Mouse (Mus musculus): ENCODE results near the gene Ttc23l. TPM values are rescaled to one million over a fixed set of nuclear protein-coding genes. Genes with fewer than 3 reads are reported as not detected.
"Not testable (repeated sequence)": the region's sequence is repeated elsewhere in the genome, so short reads cannot be mapped to it uniquely, and the experiment has no call there.

The Ttc23l gene
- polyA plus RNA-seq, 1 experiment from 2014 or later, result not detected

DNA sequence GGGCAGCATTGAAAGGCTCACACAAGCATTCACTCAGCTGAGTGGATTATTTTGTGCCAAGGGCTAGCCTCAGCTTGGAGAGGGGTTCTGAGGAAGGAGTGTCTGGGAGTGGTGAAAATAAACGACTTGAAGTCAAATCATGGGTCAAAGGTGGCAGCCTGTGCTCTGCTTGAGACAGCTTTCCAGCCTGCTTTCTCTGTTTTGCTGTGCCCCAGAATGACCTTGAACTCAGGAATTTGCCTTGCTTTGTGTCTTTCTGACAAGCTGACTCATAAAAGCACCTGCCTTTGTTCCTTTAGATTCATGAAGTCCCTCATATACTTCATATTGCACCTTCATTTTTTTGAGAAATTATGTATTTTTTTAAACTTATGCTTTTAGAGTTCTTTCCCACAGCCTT is 5.7 kb upstream of the Ttc23l start:
- H3K4me3 ChIP-seq, result no peak overlapping the region
- no peak overlapping the region for H3K4me2 ChIP-seq
- WGBS, result 50% methylated on average over 1 of the region's 1 CpGs
- H3K9ac ChIP-seq, result no peak overlapping the region
- no peaks in the 10 kb centered on the region for H3K4me1 ChIP-seq (replicated peaks)
- ATAC-seq (ENCODE audit: low FRiP score, low read depth), result no peak
- H3K36me3 ChIP-seq, result no peaks in the 10 kb centered on the region
- H3K27me3 ChIP-seq, result no peaks in the 10 kb centered on the region
- H3K27ac ChIP-seq (replicated peaks), result no peak overlapping the region
- no peaks in the 10 kb centered on the region for H3K9me3 ChIP-seq

DNA sequence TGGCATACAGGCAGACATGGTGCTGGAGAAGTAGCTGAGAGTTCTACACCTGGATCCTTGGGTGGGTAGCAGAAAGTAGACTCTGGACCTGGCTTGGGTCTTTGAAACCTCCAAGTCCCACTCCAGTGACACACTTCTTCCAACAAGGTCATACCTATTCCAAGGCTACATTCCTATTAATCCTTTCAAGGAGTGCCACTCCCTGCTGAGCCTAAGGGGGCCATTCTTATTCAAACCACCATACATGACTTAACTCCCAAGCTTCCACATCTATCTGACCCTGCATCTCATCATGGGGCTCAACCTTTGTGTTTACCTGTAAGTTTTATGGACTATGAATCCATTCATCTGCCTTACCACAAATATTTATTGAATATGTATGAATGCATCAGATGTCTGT is 3.8 kb upstream of the Ttc23l start:
- H3K27me3 ChIP-seq, result no peaks in the 10 kb centered on the region
- H3K4me1 ChIP-seq (replicated peaks), result no peaks in the 10 kb centered on the region
- no peak for ATAC-seq (ENCODE audit: low FRiP score, low read depth)
- H3K9ac ChIP-seq, result no peak overlapping the region
- H3K4me2 ChIP-seq, result no peak overlapping the region
- H3K4me3 ChIP-seq, result no peak overlapping the region
- H3K36me3 ChIP-seq, result no peaks in the 10 kb centered on the region
- H3K27ac ChIP-seq (replicated peaks), result no peak overlapping the region
- no peaks in the 10 kb centered on the region for H3K9me3 ChIP-seq

DNA sequence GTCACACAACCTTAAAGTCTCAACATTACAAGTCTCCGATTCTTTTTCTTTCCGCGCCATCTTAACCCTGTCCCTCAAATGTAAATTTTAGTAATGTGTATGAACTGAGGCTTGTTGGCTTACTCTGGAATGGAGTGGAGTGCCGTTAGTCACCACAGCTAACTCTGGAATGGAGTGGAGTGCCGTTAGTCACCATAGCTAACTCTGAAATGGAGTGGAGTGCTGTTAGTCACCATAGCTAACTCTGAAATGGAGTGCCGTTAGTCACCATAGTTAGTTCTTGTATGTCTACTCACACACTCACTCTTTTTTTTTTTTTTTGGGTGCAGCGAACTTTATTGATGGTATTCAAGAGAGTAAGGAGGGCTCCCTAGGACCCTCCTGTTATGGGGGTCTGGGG is 1.5 kb upstream of the Ttc23l start:
- WGBS, result 97% methylated on average over 7 of the region's 7 CpGs
- no peaks in the 10 kb centered on the region for H3K36me3 ChIP-seq
- no peak overlapping the region for H3K27ac ChIP-seq (replicated peaks)
- H3K9ac ChIP-seq, result no peak overlapping the region
- no peak for ATAC-seq (ENCODE audit: low FRiP score, low read depth)
- no peaks in the 10 kb centered on the region for H3K27me3 ChIP-seq
- H3K9me3 ChIP-seq, result no peaks in the 10 kb centered on the region
- no peaks in the 10 kb centered on the region for H3K4me1 ChIP-seq (replicated peaks)
- H3K4me3 ChIP-seq, result no peak overlapping the region
- no peak overlapping the region for H3K4me2 ChIP-seq

DNA sequence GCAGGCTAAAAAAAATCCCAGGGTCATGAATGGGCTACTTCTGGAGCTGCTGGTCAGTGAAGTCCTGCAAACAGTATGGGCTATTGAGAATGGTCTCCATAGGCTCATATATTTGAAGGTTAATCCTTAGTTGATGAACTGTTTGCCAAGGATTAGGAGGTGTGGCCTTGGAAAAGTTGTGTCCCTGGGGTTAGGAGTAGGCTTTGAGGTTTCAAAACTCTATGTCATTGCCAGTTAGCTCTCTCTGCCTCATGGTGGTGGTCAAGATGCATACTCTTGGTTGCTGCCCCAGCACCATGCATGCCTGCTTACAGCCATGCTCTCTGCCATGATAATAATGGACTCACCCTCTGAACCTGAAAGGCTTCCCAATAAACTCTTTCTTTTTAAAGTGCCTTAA is 4.1 kb downstream of the Ttc23l start:
- ATAC-seq (ENCODE audit: low FRiP score, low read depth), result no peak

DNA sequence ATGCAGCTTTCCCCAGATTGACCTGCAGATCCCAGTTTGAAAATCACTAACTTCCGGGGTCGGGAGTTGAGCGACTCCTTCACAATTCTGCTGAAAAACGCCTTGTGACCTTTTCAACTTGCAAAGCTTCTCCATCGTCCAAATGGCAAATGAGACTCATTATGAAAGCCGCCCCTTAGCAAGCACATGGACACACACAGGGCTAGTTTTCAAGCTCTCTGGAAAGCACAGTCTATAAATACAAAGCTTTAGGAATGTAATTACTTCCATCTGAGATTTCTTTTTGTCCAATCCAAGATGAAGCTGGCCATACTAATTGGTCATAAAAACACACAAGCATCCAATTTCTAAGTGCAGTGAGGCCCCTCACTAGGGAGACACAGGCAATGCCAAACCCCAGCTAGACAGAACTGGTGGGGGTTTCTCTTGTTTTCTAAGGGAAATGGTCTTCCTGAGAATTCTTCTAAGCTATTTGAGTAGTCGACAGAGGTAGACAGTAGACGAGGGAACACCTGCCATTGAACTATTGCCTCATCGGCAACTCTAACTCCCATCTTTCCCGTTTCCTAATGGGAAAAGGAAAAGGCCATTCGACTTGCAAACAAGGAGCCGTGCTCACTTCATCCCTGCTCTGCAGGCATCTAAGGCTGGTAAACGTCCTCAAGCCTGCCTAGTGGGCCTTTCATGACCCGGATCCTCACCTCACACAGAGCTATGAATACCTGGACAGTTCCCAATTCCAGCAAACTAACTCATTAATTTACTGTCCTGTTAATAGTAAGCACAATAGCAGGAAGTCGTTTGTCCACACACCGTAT is 18.0 kb downstream of the Ttc23l start:
- Histone ChIP-seq H3K9me3 (no peaks in the 10 kb centered on the region), H3K36me3 (no peaks in the 10 kb centered on the region), H3K4me1 (replicated peaks) (no peaks in the 10 kb centered on the region), H3K27ac (replicated peaks) (no peak overlapping the region), H3K9ac (no peak overlapping the region), H3K27me3 (no peaks in the 10 kb centered on the region), H3K4me3 (no peak overlapping the region), H3K4me2 (no peak overlapping the region)
- WGBS, result 74% methylated on average over 16 of the region's 16 CpGs
- no peak for ATAC-seq (ENCODE audit: low FRiP score, low read depth)

More for the DNA sequence above, 4.1 kb downstream of the Ttc23l start:
- no peaks in the 10 kb centered on the region for H3K4me1 ChIP-seq (replicated peaks)
- no peak overlapping the region for H3K4me3 ChIP-seq
- no peaks in the 10 kb centered on the region for H3K36me3 ChIP-seq
- no peaks in the 10 kb centered on the region for H3K27me3 ChIP-seq
- no peak overlapping the region for H3K27ac ChIP-seq (replicated peaks)
- no peak overlapping the region for H3K9ac ChIP-seq
- no peaks in the 10 kb centered on the region for H3K9me3 ChIP-seq
- H3K4me2 ChIP-seq, result no peak overlapping the region

DNA sequence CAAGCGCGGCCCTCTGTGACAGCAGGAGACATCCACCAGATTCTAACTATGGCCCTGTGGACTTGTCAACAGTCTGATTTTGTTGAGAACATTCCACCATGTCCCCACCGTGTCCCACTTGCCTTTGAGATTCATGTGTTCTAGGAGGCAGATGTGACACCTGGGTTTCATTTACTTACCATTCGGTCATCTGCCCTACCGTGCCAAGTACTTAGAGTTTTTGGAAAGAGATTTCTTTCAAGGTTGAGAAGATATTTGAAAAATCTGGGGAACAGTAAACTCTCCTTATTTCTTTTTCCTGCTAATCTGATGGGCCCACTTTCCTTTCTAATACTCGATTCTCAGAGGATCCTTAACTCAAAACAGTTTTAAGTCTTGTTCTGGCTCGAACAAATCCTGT is 22.5 kb downstream of the Ttc23l start:
- Histone ChIP-seq H3K27me3 (no peaks in the 10 kb centered on the region), H3K4me3 (no peak overlapping the region), H3K4me1 (replicated peaks) (no peaks in the 10 kb centered on the region), H3K9ac (no peak overlapping the region), H3K4me2 (no peak overlapping the region), H3K36me3 (no peaks in the 10 kb centered on the region), H3K9me3 (no peaks in the 10 kb centered on the region), H3K27ac (replicated peaks) (no peak overlapping the region)
- no peak for ATAC-seq (ENCODE audit: low FRiP score, low read depth)
- 89% methylated on average over 7 of the region's 7 CpGs for WGBS

DNA sequence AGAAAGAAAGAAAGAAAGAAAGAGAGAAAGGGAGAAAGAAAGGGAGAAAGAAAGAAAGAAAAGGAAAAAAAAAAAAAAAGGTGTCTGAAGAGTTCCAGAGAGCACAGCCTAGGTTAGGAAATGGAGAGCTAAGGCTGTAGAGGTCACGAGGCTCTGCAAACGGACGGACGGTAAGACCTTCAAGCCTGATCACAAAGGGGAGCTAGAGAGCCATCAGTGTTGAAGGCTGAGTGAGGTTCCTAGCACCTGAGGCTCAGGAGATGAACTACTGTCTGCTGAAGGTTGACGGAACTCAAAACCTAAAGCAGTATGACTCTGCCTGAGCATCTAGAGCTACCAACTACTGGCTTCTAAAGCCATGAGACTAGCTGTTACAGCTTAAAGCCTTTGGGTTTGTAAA is 23.9 kb downstream of the Ttc23l start:
- Histone ChIP-seq H3K27ac (replicated peaks) (no peak overlapping the region), H3K4me1 (replicated peaks) (no peaks in the 10 kb centered on the region), H3K27me3 (no peaks in the 10 kb centered on the region), H3K36me3 (no peaks in the 10 kb centered on the region), H3K9ac (no peak overlapping the region), H3K4me2 (no peak overlapping the region), H3K9me3 (no peaks in the 10 kb centered on the region), H3K4me3 (no peak overlapping the region)
- no peak for ATAC-seq (ENCODE audit: low FRiP score, low read depth)
- WGBS, result 86% methylated on average over 5 of the region's 5 CpGs

DNA sequence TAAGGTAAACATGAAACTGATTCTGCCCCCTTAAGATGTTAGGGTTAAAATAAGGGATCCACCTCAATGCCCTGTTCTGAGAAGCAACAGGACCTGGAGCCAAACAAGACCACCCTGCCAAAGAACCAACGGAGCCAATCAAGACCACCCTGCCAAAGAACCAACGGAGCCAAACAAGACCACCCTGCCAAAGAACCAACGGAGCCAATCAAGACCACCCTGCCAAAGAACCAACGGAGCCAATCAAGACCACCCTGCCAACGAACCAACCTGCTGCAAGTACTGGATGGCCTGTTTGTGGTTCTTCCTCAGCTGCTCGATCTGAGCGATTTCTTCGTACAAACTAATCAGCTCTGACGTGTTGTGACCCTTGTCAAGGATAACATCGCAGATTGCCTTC is 25.1 kb downstream of the Ttc23l start:
- H3K4me2 ChIP-seq; H3K4me3 ChIP-seq; H3K27me3 ChIP-seq; H3K27ac ChIP-seq (replicated peaks); H3K9me3 ChIP-seq; ATAC-seq (ENCODE audit: low FRiP score, low read depth); H3K9ac ChIP-seq; H3K4me1 ChIP-seq (replicated peaks); H3K36me3 ChIP-seq: not testable (repeated sequence)
- 89% methylated on average over 10 of the region's 10 CpGs for WGBS

DNA sequence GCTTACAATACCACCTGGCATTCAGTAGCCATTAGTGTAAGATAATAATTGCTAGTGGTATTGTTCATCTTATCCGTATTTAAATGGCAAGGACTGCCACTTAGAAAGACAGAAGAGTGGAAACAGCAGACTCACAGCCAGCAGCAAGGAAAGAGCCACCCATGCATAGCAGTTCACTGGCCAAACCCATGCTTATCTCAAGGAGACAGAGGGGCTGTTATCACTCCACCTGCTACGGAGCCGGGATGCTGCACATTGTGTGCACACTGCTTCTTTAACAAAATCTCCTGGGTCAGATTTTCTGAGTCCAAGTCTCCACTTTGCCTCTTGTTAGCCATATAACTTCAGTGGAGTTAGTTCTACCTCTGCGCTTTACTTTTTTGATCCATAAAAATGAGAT is 27.1 kb downstream of the Ttc23l start:
- Histone ChIP-seq H3K4me1 (replicated peaks) (no peaks in the 10 kb centered on the region), H3K27me3 (no peaks in the 10 kb centered on the region), H3K9ac (no peak overlapping the region), H3K27ac (replicated peaks) (no peak overlapping the region), H3K4me3 (no peak overlapping the region), H3K9me3 (no peaks in the 10 kb centered on the region), H3K4me2 (no peak overlapping the region), H3K36me3 (no peaks in the 10 kb centered on the region)
- no peak for ATAC-seq (ENCODE audit: low FRiP score, low read depth)
- 86% methylated on average over 4 of the region's 4 CpGs for WGBS

DNA sequence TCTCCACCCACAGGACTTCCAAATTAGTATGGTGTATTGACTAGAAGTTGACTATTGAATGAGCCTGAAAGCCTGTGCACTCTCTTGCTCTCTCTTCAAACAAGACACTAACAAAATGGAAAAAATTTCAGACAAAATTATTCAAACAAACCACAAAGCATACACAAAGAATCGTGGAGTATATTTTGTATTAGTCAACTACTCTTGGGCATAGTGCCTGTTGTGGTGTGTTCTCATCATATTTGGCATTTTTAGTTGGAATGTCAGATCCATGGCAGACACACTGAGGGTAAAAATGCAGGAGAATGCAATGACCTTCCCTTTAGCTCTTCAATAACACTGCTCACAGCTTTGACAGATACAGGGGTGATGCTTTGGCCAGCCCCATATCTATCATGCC is 32.6 kb downstream of the Ttc23l start:
- no peak overlapping the region for H3K4me2 ChIP-seq
- no peaks in the 10 kb centered on the region for H3K9me3 ChIP-seq
- H3K9ac ChIP-seq, result no peak overlapping the region
- no peaks in the 10 kb centered on the region for H3K27me3 ChIP-seq
- WGBS, result 88% methylated on average over 1 of the region's 1 CpGs
- ATAC-seq (ENCODE audit: low FRiP score, low read depth), result no peak
- H3K4me1 ChIP-seq (replicated peaks), result no peaks in the 10 kb centered on the region
- H3K4me3 ChIP-seq, result no peak overlapping the region
- H3K27ac ChIP-seq (replicated peaks), result no peak overlapping the region
- H3K36me3 ChIP-seq, result no peaks in the 10 kb centered on the region

DNA sequence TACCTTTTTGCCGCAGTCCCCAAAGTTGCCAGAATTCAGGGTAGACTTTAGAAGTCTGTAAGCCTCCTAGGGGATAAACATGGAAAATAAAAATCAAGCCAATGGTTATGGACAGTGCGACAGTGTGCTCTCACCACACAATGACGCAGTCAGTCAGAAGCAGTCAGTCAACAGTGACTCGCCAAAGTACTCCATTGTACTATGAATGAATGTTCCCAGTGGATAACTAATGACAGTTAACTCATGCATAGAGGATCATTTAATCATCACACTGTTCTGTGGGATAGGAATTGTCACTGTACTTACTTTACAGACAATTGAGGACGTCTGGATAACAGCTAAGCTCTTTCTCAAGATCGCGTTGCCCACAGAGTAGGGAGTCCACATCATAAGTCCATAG is 43.3 kb downstream of the Ttc23l start:
- Histone ChIP-seq H3K27me3 (no peaks in the 10 kb centered on the region), H3K9me3 (no peaks in the 10 kb centered on the region), H3K4me2 (no peak overlapping the region), H3K36me3 (no peaks in the 10 kb centered on the region), H3K27ac (replicated peaks) (no peak overlapping the region), H3K4me3 (no peak overlapping the region), H3K9ac (no peak overlapping the region), H3K4me1 (replicated peaks) (no peaks in the 10 kb centered on the region)
- 74% methylated on average over 7 of the region's 7 CpGs for WGBS
- no peak for ATAC-seq (ENCODE audit: low FRiP score, low read depth)

DNA sequence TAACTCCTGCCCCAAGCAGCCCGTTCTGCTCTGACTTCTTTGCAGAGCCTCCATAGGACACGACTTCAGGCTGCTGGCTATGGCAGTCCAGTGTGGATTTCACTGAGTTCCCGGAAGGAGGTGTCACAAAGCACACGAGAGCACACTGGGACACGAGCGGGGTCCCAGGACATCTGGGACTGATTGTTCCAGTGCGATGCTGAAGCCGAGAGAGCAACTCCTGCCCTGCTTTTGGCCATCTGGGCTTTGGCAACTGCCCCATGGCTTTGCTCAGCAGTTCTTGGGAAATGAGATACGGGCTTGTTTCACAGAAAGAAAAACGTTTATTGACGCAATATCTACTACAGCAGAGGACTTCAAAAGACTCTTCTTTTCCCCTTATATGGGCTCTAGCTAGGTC is 52.4 kb downstream of the Ttc23l start:
- Histone ChIP-seq H3K36me3 (no peaks in the 10 kb centered on the region), H3K4me2 (no peak overlapping the region), H3K27me3 (no peaks in the 10 kb centered on the region), H3K4me3 (no peak overlapping the region), H3K27ac (replicated peaks) (no peak overlapping the region), H3K4me1 (replicated peaks) (no peaks in the 10 kb centered on the region), H3K9me3 (no peaks in the 10 kb centered on the region), H3K9ac (no peak overlapping the region)
- 74% methylated on average over 11 of the region's 11 CpGs for WGBS
- no peak for ATAC-seq (ENCODE audit: low FRiP score, low read depth)
